Mouse (Mus musculus) small intestine, adult 2 months (tissue): ENCODE results near the gene H2-T3. TPM values are rescaled to one million over a fixed set of nuclear protein-coding genes. Genes with fewer than 3 reads are reported as not detected.

Experiments used
- H3K27ac ChIP-seq: fragments of 200-500 bp; 2 replicates; pipeline ENCODE4 v1.5.1; 2012; ENCODE audit warnings: low read depth, low read length, control low read depth, inconsistent platforms; ENCODE audit not compliant: insufficient read depth
- H3K27me3 ChIP-seq: fragments of 200-500 bp; 2 replicates; pipeline ENCODE4 v1.6.1; 2012; ENCODE audit warnings: mild to moderate bottlenecking, moderate library complexity, low read length, inconsistent platforms; ENCODE audit not compliant: control insufficient read depth, insufficient read depth
- H3K36me3 ChIP-seq: fragments of 200-500 bp; 2 replicates; pipeline ENCODE4 v1.6.1; 2012; ENCODE audit warnings: mild to moderate bottlenecking, low read length, control low read depth, inconsistent platforms; ENCODE audit not compliant: control insufficient read depth, insufficient read depth
- H3K4me1 ChIP-seq: fragments of 200-500 bp; 2 replicates; pipeline ENCODE4 v1.6.1; 2012; ENCODE audit warnings: low read length, inconsistent platforms, mixed read lengths; ENCODE audit not compliant: control insufficient read depth, insufficient read depth, insufficient read length
- H3K4me3 ChIP-seq: fragments of 200-500 bp; 2 replicates; pipeline ENCODE4 v1.5.1; 2012; ENCODE audit warnings: low read depth, mild to moderate bottlenecking, control low read depth, inconsistent platforms, low read length, moderate library complexity
- CTCF ChIP-seq: fragments of 200-500 bp; IDR thresholded peaks from 2 replicates; pipeline ENCODE4 v1.5.1; 2012; ENCODE audit warnings: low read depth, mild to moderate bottlenecking, control low read depth, inconsistent platforms, low read length, moderate library complexity, mixed read lengths; ENCODE audit not compliant: insufficient replicate concordance, insufficient read length; ENCODE audit errors: extremely low read depth
- POLR2A ChIP-seq: fragments of 200-500 bp; IDR thresholded peaks from 2 replicates; pipeline ENCODE4 v1.6.1; 2012; ENCODE audit warnings: low read depth, mild to moderate bottlenecking, control low read depth, inconsistent platforms, low read length, moderate library complexity
- WGBS: fragments of 180-500 bp; shearing (Covaris S2); methylation state at CpG from one replicate; pipeline ENCODE4 v1.1.7; 2018; 5-methylcytosine and 5-hydroxymethylcytosine counted together
- polyA plus RNA-seq: library from polyadenylated mRNA; depleted of rRNA; stranded (reverse); fragments of >200 nt; gene quantifications from 2 replicates; pipeline ENCODE4 v1.2.3, GENCODE M21; 2012

H2-T3 gene
- polyA plus RNA-seq, 1 experiment: 126 TPM

- Histone ChIP-seq H3K27ac (no peak overlapping the region), H3K4me1 (no peaks in the 10 kb centered on the region), H3K36me3 (no peaks in the 10 kb centered on the region), H3K27me3 (peaks cover 29% of the 10 kb centered on the region), H3K4me3 (no peak overlapping the region)
- WGBS: 40% methylated on average over 3 of the region's 3 CpGs
- TF ChIP-seq CTCF: no peak
- TF ChIP-seq POLR2A: no peak
Measured at GRCm38 (mm10) chr17:36224451-36224850, 34.4 kb upstream of the H2-T3 start.

- Histone ChIP-seq H3K4me3 (no peak overlapping the region), H3K36me3 (no peaks in the 10 kb centered on the region), H3K27ac (no peak overlapping the region), H3K4me1 (peaks cover 1% of the 10 kb centered on the region; the same call in 1 of the 2 replicates), H3K27me3 (peaks cover 28% of the 10 kb centered on the region)
- 69% methylated on average over 5 of the region's 5 CpGs for WGBS
- TF ChIP-seq CTCF (no peak), POLR2A (no peak)
Measured at GRCm38 (mm10) chr17:36218594-36219155, 28.6 kb upstream of the H2-T3 start.

- 6% methylated on average over 20 of the region's 20 CpGs for WGBS
- Histone ChIP-seq H3K27me3 (peaks cover 21% of the 10 kb centered on the region), H3K4me3 (peak overlapping the region; percentile 17), H3K4me1 (peaks cover 1% of the 10 kb centered on the region; the same call in 1 of the 2 replicates), H3K27ac (no peak overlapping the region), H3K36me3 (no peaks in the 10 kb centered on the region)
- TF ChIP-seq POLR2A (no peak), CTCF (no peak)
Measured at GRCm38 (mm10) chr17:36215586-36215985, 25.5 kb upstream of the H2-T3 start.

- TF ChIP-seq CTCF (no peak), POLR2A (no peak)
- H3K4me1 ChIP-seq: peaks cover 4% of the 10 kb centered on the region
- no peaks in the 10 kb centered on the region for H3K27me3 ChIP-seq
- H3K4me3 ChIP-seq: no peak overlapping the region
- H3K36me3 ChIP-seq: no peaks in the 10 kb centered on the region
- H3K27ac ChIP-seq: no peak overlapping the region
Measured at GRCm38 (mm10) chr17:36206846-36207245, 16.8 kb upstream of the H2-T3 start.

- Histone ChIP-seq H3K36me3 (no peaks in the 10 kb centered on the region), H3K4me1 (peaks cover 4% of the 10 kb centered on the region), H3K27me3 (no peaks in the 10 kb centered on the region), H3K4me3 (peak overlapping the region; percentile 78), H3K27ac (no peak overlapping the region)
- 1% methylated on average over 39 of the region's 41 CpGs for WGBS
- no peak for TF ChIP-seq CTCF
- no peak for TF ChIP-seq POLR2A
Measured at GRCm38 (mm10) chr17:36205862-36206261, 15.8 kb upstream of the H2-T3 start.

- peak overlapping the region; percentile 78 for H3K4me3 ChIP-seq
- no peak for TF ChIP-seq CTCF
- TF ChIP-seq POLR2A: no peak
- no peak overlapping the region for H3K27ac ChIP-seq
- H3K27me3 ChIP-seq: no peaks in the 10 kb centered on the region
- WGBS: under 1% methylated on average over 15 of the region's 15 CpGs
- no peaks in the 10 kb centered on the region for H3K36me3 ChIP-seq
- H3K4me1 ChIP-seq: peaks cover 4% of the 10 kb centered on the region
Measured at GRCm38 (mm10) chr17:36205456-36205855, 15.4 kb upstream of the H2-T3 start.

GRCm38 (mm10) chr17:36201851-36202250, 11.8 kb upstream of the H2-T3 start:
- no peak overlapping the region for H3K27ac ChIP-seq
- H3K27me3 ChIP-seq: no peaks in the 10 kb centered on the region
- H3K36me3 ChIP-seq: no peaks in the 10 kb centered on the region
- peaks cover 4% of the 10 kb centered on the region for H3K4me1 ChIP-seq
- WGBS: 86% methylated on average over 2 of the region's 2 CpGs
- no peak overlapping the region for H3K4me3 ChIP-seq
- TF ChIP-seq CTCF (no peak), POLR2A (no peak)

GRCm38 (mm10) chr17:36198317-36198716, 8.2 kb upstream of the H2-T3 start:
- no peaks in the 10 kb centered on the region for H3K27me3 ChIP-seq
- 22% methylated on average over 5 of the region's 5 CpGs for WGBS
- no peaks in the 10 kb centered on the region for H3K36me3 ChIP-seq
- no peak overlapping the region for H3K27ac ChIP-seq
- H3K4me3 ChIP-seq: no peak overlapping the region
- TF ChIP-seq POLR2A (no peak), CTCF (peak; percentile 43; the same call in 1 of the 2 replicates)
- H3K4me1 ChIP-seq: no peaks in the 10 kb centered on the region
